In the genomic region with DNA sequence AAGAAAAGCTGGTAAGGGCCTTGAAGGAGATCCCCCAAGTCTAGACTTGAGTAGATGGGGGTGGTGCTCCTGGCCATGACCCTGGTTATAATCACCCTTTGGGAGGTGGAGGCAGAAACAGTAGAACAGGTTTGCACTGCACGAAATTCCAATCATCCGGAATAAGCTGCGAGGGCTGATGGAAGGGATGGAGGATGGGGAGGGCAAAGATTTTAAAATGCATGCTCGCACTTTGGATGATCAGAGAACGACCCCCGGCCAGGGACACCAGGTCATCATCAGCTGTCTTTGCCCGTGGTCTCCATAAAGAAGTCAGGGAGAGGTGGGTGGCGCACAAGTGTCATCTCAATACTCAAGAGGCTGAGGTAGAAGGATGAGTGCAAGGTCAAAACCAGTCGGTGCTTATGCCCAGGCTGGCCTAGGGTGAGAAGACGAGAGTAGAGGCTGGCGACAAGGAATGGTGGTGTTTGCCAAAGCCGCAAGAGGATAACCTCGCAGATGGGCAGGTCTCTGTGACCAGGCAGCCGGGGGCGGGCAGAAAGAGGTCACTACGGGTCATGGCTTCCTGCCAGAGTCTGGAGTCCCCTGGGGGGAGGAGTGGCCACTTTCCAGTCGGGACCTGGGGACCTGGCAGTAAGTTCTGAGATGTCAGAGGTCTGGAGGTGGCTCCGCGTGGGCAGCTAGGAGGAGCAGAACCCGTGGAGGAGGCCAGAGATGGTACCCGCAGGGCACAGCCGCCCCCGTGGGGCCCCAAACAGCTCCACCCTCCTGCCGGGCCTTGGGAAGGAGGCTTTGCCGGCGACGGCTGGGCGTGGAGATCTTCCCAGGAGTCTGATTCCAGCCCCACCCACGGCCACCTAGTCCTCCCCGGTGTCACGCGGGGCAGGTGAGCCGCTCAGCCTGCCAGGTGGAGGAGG, we compare ENCODE assay signal across 8 mouse cellular contexts. TPM values are rescaled to one million over a fixed set of nuclear protein-coding genes. Genes with fewer than 3 reads are reported as not detected.
A peak's percentile ranks its signal among the peaks of the same experiment; 100 is the strongest.
DNase-seq lines count a peak whose midpoint lies in the region; ATAC-seq and TF ChIP-seq lines count a peak whose summit lies in the region.

No protein-coding gene starts in this region.

- TF ChIP-seq EP300 in heart, adult 2 months (IDR thresholded peaks at IDR 0.05; ENCODE audit: insufficient read depth, low read depth, low read length) = no peak

- H3K27me3 ChIP-seq in heart, adult 2 months (ENCODE audit: control insufficient read depth, insufficient read depth, low read length) = no peaks in the 10 kb centered on the region
- H3K27me3 ChIP-seq in kidney, adult 2 months (replicated peaks; ENCODE audit: control insufficient read depth, insufficient read depth, low read length) = no peaks in the 10 kb centered on the region
- no peaks in the 10 kb centered on the region for H3K27me3 ChIP-seq in lung, embryonic 16.5 days (ENCODE audit: control insufficient read depth, insufficient read depth, low read depth, low read length)

- H3K9me3 ChIP-seq in lung, embryonic 16.5 days (ENCODE audit: control insufficient read depth, low read length) = no peaks in the 10 kb centered on the region

- no peak for TF ChIP-seq CTCF in heart, adult 2 months (IDR thresholded peaks at IDR 0.05)
- TF ChIP-seq CTCF in kidney, adult 2 months (conservative IDR thresholded peaks at IDR 0.05; ENCODE audit: insufficient read depth, insufficient read length, low read depth, low read length) = no peak

- intact Hi-C loops in heart, adult 2 months (cut with DNase I) = no loop called here

- peak; percentile 7 for ATAC-seq in lung, embryonic 16.5 days (ENCODE audit: low read depth)

- peaks cover 35% of the 10 kb centered on the region for H3K4me1 ChIP-seq in heart, adult 2 months (ENCODE audit: control insufficient read depth, insufficient read depth, low read length)
- H3K4me1 ChIP-seq in kidney, adult 2 months (ENCODE audit: control insufficient read depth, insufficient read depth, low read length) = peaks cover 37% of the 10 kb centered on the region
- H3K4me1 ChIP-seq in lung, embryonic 16.5 days (replicated peaks; ENCODE audit: control insufficient read depth, insufficient read depth, low read length) = peaks cover 88% of the 10 kb centered on the region

- H3K27ac ChIP-seq in heart, adult 2 months = peak overlapping the region; percentile 95
- peak overlapping the region; percentile 97 for H3K27ac ChIP-seq in kidney, adult 2 months (ENCODE audit: insufficient read depth, low read depth, low read length)
- H3K27ac ChIP-seq in lung, embryonic 16.5 days (ENCODE audit: low read length) = peak overlapping the region; percentile 99

- no peaks in the 10 kb centered on the region for H3K79me2 ChIP-seq in heart, adult 2 months (replicated peaks; ENCODE audit: control insufficient read depth, insufficient read depth, low read length)

- H3K4me3 ChIP-seq in heart, adult 2 months = peak overlapping the region; percentile 45
- H3K4me3 ChIP-seq in kidney, adult 2 months (ENCODE audit: insufficient read depth, low read depth, low read length) = peak overlapping the region; percentile 30
- peak overlapping the region; percentile 50 for H3K4me3 ChIP-seq in lung, embryonic 16.5 days (ENCODE audit: low read length)

- peak overlapping the region; percentile 76 for H3K4me2 ChIP-seq in lung, embryonic 16.5 days (ENCODE audit: low read depth, low read length)

- peaks cover 14% of the 10 kb centered on the region for H3K36me3 ChIP-seq in heart, adult 2 months (ENCODE audit: control insufficient read depth, insufficient read depth, low read length)
- peaks cover 4% of the 10 kb centered on the region; the same call in 1 of the 2 replicates for H3K36me3 ChIP-seq in kidney, adult 2 months (ENCODE audit: control insufficient read depth, insufficient read depth, low read length)
- peaks cover 17% of the 10 kb centered on the region for H3K36me3 ChIP-seq in lung, embryonic 16.5 days (ENCODE audit: control insufficient read depth, insufficient read depth, low read length)

- WGBS in heart, adult 2 months = 2% methylated on average over 33 of the region's 33 CpGs
- WGBS in kidney, adult 2 months = 1% methylated on average over 33 of the region's 33 CpGs
- under 1% methylated on average over 32 of the region's 33 CpGs for WGBS in lung, embryonic 16.5 days

- H3K9ac ChIP-seq in heart, adult 2 months (ENCODE audit: low read depth, low read length) = peak overlapping the region; percentile 73
- peak overlapping the region; percentile 70 for H3K9ac ChIP-seq in lung, embryonic 16.5 days (ENCODE audit: low read length)

- TF ChIP-seq POLR2A in heart, adult 2 months (IDR thresholded peaks at IDR 0.05; ENCODE audit: insufficient read depth, low read depth, low read length) = peak; percentile 57
- TF ChIP-seq POLR2A in kidney, adult 2 months (IDR thresholded peaks at IDR 0.05; ENCODE audit: low read depth, low read length) = no peak

- peak; percentile 72 to 74 for DNase-seq in right cerebral cortex, postnatal 10 days (ENCODE audit: low spot score in 2 of 2)
- DNase-seq in right cerebral cortex, postnatal 25 days = no peak
- DNase-seq in embryo, embryonic 11 days = peak; percentile 83
- peak; percentile 89 to 94 for DNase-seq in heart, adult 2 months
- DNase-seq in kidney, adult 2 months = peak; percentile 99
- DNase-seq in retina, postnatal 1 day = peak; percentile 89
- peak; percentile 95 for DNase-seq in yolk sac, embryonic 10.5 days (ENCODE audit: low spot score)

RNA-seq across cellular contexts. Expression of a gene that starts 5.1 kb away (rescaled TPM):
- total RNA-seq in heart, adult 2 months (2021) = 10 to 100 TPM; 34.2 to 43.2 TPM
- polyA plus RNA-seq in heart, adult 2 months (2012; rRNA removed) = 62.5 and 85.8 TPM in 2 replicates
- 86.7 and 87.8 TPM in 2 replicates for polyA plus RNA-seq in kidney, adult 2 months (2012; rRNA removed)
- polyA plus RNA-seq in lung, embryonic 16.5 days (2015; fragmentation: Nextera tagmentation; extraction: Ambion mirVana) = 73.4 and 83.4 TPM in 2 replicates

RNA-seq across cellular contexts. Expression of a gene that starts 12.0 kb away (rescaled TPM):
- 1 to 10 TPM; 5.9 to 6.0 TPM for total RNA-seq in heart, adult 2 months (2021)
- polyA plus RNA-seq in heart, adult 2 months (2012; rRNA removed) = 5.6 and 6.3 TPM in 2 replicates
- 7.9 and 11.2 TPM in 2 replicates for polyA plus RNA-seq in kidney, adult 2 months (2012; rRNA removed)
- 12.2 and 13.6 TPM in 2 replicates for polyA plus RNA-seq in lung, embryonic 16.5 days (2015; fragmentation: Nextera tagmentation; extraction: Ambion mirVana)

RNA-seq across cellular contexts. Expression of a gene that starts 12.6 kb away (rescaled TPM):
- total RNA-seq in heart, adult 2 months (2021) = 100 to 1,000 TPM in 1 of 2 experiments, 10 to 100 TPM in 1; 96.2 to 102 TPM
- polyA plus RNA-seq in heart, adult 2 months (2012; rRNA removed) = 50.1 and 74.5 TPM in 2 replicates
- 65.6 and 67.0 TPM in 2 replicates for polyA plus RNA-seq in kidney, adult 2 months (2012; rRNA removed)
- 11.8 and 12.9 TPM in 2 replicates for polyA plus RNA-seq in lung, embryonic 16.5 days (2015; fragmentation: Nextera tagmentation; extraction: Ambion mirVana)

RNA-seq across cellular contexts. Expression of a gene that starts 18.6 kb away (rescaled TPM):
- total RNA-seq in heart, adult 2 months (2021) = 1 to 10 TPM in 1 of 2 experiments, under 1 TPM in 1; 0.86 to 1.1 TPM
- polyA plus RNA-seq in heart, adult 2 months (2012; rRNA removed) = 1.2 and 1.7 TPM in 2 replicates
- polyA plus RNA-seq in kidney, adult 2 months (2012; rRNA removed) = 1.5 TPM in 2 replicates
- 11.0 and 12.1 TPM in 2 replicates for polyA plus RNA-seq in lung, embryonic 16.5 days (2015; fragmentation: Nextera tagmentation; extraction: Ambion mirVana)

RNA-seq across cellular contexts. Expression of a gene that starts 20.1 kb away (rescaled TPM):
- total RNA-seq in heart, adult 2 months (2021) = 1 to 10 TPM; 3.9 to 4.9 TPM
- polyA plus RNA-seq in heart, adult 2 months (2012; rRNA removed) = 3.0 and 4.3 TPM in 2 replicates
- 8.1 and 8.7 TPM in 2 replicates for polyA plus RNA-seq in kidney, adult 2 months (2012; rRNA removed)
- 3.9 and 5.6 TPM in 2 replicates for polyA plus RNA-seq in lung, embryonic 16.5 days (2015; fragmentation: Nextera tagmentation; extraction: Ambion mirVana)
